Mouse (Mus musculus) kidney, adult 2 months (tissue): ENCODE measurements around the gene Retreg3.

Experiments
- CTCF ChIP-seq: fragments of 200-500 bp; conservative IDR thresholded peaks from 2 replicates; pipeline ENCODE4 v1.5.1; 2011; ENCODE audit warnings: low read depth, mild to moderate bottlenecking, control low read depth, low read length, moderate library complexity, mixed read lengths; ENCODE audit not compliant: insufficient read depth, insufficient read length
- POLR2A ChIP-seq: fragments of 200-500 bp; IDR thresholded peaks from one replicate; pipeline ENCODE4 v1.6.1; 2011; ENCODE audit warnings: low read depth, low read length, control low read depth

GRCm38 (mm10) chr11:101131701-101132100 lies 12.0 kb upstream of the Retreg3 start:
- peak; percentile 42 for TF ChIP-seq CTCF
- TF ChIP-seq POLR2A: no peak
